Mouse (Mus musculus) cerebellum, postnatal 10 days (tissue): ENCODE results near the gene Olfr1390.
"Not testable (repeated sequence)": the region's sequence is repeated elsewhere in the genome, so short reads cannot be mapped to it uniquely, and the experiment has no call there.

Experiments used
- DNase-seq, 2 experiments: peaks; one replicate each; pipeline ENCODE4 v3.0.0; 2021; ENCODE audit warnings: mixed read lengths in 2 of 2

The Olfr1390 gene

GRCm38 (mm10) chr11:49334888-49335287 lies at the start of gene Olfr1390:
TSS of gene Olfr1390 (plus strand) at chr11:49335188.
- DNase-seq: no peak

GRCm38 (mm10) chr11:49287251-49287650 lies 47.7 kb upstream of the Olfr1390 start:
- DNase-seq: no peak

GRCm38 (mm10) chr11:49292777-49293176 lies 42.2 kb upstream of the Olfr1390 start:
- no peak for DNase-seq

- no peak for DNase-seq
These were observed 30.5 kb upstream of the Olfr1390 start, which contains the start of gene Olfr10 for GRCm38 (mm10) chr11:49304441-49304840. TSS of gene Olfr10 (plus strand) at chr11:49304741.

GRCm38 (mm10) chr11:49308547-49308946 lies 26.4 kb upstream of the Olfr1390 start:
- DNase-seq: not testable (repeated sequence)

- DNase-seq: no peak
These were observed 12.5 kb upstream of the Olfr1390 start, which contains the start of gene Olfr1391 for GRCm38 (mm10) chr11:49322442-49322841. TSS of gene Olfr1391 (plus strand) at chr11:49322742.

- no peak for DNase-seq
These were observed 8.3 kb upstream of the Olfr1390 start for GRCm38 (mm10) chr11:49326726-49327125.

GRCm38 (mm10) chr11:49329686-49330085 lies 5.3 kb upstream of the Olfr1390 start:
- DNase-seq: no peak

GRCm38 (mm10) chr11:49337150-49337832 lies 2.3 kb downstream of the Olfr1390 start:
- no peak for DNase-seq

GRCm38 (mm10) chr11:49383133-49383532 lies 48.1 kb downstream of the Olfr1390 start:
- no peak for DNase-seq

- not testable (repeated sequence) for DNase-seq
These were observed 51.1 kb downstream of the Olfr1390 start for GRCm38 (mm10) chr11:49386118-49386517.
